Mouse (Mus musculus) hindlimb bud, embryonic 11.5 days (tissue): ENCODE results near the gene Tmem221.

Source experiments
- DNase-seq: peaks from one replicate; pipeline ENCODE4 v3.0.0-alpha.2; 2012; ENCODE audit warnings: low read depth, low spot score; ENCODE audit errors: extremely low spot score

The Tmem221 gene

DNA sequence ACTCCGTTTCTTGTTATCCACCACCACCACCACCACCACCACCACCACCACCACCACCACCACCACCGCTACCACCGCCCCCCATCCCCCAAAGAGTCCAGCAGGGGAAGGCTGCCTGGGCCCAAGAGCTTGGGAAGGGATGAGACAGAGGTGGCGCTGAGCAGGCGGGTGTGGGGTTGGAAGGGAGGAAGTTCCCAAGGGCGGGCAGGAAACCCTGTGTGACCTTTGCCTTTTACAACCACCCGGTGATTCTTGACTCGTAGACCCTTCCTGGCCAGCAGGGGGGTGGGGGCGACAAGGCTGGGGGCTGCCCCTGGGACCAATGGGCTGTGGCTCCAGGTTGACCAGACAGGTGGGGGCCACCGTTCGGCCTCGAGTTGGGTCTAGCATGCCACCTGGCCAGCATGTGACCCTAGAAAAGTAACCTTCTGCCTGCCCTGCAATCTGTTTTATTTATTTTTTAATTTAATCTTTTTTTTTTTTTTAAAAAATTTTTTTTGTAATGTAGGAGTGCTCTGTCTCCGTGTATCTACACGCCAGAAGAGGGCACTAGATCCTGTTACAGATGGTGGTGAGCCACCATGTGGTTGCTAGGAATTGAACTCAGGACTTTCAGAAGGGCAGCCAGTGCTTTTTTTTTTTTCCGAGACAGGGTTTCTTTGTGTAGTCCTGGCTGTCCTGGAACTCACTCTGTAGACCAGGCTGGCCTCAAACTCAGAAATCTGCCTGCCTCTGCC lies 45.5 kb downstream of the Tmem221 start:
- no peak for DNase-seq

DNA sequence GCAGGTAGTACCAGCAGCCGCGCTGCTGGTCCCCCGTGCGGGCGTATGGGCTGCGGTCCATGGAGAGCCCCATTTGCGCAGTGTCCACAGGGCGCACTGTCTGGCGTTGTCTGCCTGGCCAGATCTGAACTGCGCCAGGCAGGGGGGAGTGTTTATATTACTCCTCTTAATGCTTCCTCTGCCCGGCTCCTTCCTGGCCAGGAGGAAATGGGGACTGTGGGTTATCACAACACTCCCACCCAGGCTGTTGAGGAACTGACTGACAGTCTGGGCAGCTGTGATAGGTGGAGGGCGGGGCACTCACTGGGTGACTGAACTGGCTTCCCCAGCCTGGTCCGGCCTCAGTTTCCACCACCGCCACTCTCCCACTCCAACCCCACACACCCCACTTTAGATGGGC lies 47.0 kb downstream of the Tmem221 start, which contains the start of gene Plvap:
Gene Plvap, minus strand, starts transcription at position 109 of the 400 bp plus-strand sequence.
- DNase-seq, result no peak

DNA sequence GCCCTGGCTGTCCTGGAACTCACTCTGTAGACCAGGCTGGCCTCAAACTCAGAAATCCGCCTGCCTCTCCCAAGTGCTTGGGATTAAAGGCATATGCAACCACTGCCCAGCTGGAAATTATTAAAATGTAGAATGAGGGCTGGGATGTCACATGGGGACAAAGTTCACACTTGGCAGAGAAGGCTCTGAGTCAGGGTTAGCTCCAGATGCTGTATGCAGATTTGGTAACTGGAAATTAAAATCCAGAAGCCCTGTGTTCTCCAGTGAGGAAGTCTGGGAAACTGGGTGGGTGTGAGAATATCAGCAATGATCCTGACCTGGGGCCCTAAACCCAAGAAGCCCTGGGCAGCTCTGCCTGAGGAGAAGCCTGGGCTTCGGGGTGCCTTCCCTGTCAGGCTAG lies 49.4 kb downstream of the Tmem221 start:
- no peak for DNase-seq

DNA sequence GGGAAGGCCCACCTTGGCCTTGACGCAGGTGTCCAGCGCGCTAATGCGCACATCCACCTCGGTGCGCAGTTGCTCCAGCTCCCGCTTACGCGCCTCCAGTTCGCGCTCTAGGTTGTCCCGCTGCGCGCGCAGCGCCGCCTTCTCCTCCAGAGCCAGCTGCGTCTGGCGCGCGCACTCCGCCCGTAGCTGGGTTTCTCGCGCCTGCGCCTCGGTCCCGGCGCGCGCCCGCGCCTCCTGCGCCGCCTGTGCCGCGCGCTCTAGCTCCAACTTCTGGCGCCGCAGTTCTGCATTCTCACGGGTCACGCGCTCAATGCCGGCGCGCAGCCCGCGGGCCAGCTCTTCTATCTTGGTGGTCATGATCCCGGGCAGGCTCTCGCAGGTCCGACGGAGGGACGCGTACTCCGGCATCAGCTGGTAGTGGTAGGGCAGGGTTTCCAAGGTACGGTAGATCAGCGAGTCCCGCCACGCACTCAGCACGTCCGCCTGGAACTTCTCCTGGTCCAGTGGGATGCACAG lies 51.0 kb downstream of the Tmem221 start:
- peak; percentile 64 for DNase-seq

DNA sequence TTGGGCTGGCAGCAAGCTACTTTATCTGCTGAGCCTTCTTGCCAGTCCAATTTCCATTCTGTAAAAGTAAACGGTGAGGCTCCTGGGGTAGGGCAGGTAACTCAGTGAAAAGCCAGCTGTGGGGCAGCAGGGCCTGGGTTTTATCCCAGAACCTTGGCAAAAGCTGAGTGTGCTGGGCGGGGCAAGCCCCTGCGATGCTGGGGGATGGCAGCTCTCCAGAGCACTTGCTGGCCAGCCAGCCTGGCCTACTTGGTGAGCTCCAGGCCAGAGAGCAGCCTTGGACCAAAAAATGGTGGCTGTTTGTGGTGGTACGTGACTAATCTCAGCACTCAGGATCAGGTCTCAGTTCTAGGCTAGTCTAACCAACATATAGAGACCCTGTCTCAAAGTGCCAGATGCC lies 52.7 kb downstream of the Tmem221 start:
- no peak for DNase-seq

DNA sequence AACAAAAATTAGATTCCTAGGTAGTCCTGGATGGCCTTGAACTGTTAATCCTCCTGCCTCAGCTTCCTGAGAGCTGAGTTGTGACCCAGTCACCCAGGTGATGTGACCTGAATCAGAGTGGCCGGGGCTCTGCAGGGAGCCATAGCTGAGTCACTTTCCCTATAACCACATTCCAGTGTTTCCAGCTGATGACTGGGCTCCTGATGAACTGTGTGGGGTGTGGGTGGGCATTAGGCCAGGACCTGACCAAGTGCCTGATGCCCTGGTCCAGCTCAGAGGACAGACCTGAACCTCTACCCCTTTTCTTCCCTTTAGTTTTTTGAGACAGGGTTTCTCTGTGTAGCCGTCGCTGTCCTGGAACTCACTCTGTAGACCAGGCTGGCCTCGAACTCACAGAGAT lies 53.3 kb downstream of the Tmem221 start:
- DNase-seq, result no peak

DNA sequence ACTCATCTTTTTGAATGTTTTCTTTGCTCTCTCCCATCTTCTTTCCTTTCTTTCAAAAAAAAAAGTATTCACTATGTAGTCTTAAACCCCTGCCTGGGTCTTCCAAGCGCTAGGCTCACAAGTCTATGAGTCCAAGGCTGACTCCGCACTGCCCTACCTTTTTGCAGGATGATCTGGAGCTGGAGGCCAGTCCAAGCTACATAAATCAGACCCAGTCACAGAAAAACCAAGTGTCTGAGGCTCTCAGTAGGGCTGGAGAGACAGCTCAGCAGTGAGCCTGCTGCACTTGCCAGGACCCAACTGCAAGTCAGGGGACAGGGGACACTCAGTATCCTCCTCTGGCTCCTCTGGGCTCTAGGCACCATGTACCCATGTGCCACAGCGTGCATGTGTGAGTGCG lies 54.3 kb downstream of the Tmem221 start:
- no peak for DNase-seq
